Mouse (Mus musculus): ENCODE results near the gene Foxj3. TPM values are rescaled to one million over a fixed set of nuclear protein-coding genes. Genes with fewer than 3 reads are reported as not detected.

The Foxj3 gene
- polyA plus RNA-seq, 1 experiment from 2014 or later: 22.4 TPM

GRCm38 (mm10) chr4:119672685-119673084 is 135.9 kb downstream of the Foxj3 start:
- Histone ChIP-seq H3K27me3 (replicated peaks; ENCODE audit: low read depth, poor library complexity, severe bottlenecking) (no peaks in the 10 kb centered on the region), H3K9me3 (no peaks in the 10 kb centered on the region), H3K27ac (replicated peaks) (no peak overlapping the region), H3K4me3 (no peak overlapping the region), H3K4me1 (peaks cover 10% of the 10 kb centered on the region), H3K36me3 (replicated peaks) (no peaks in the 10 kb centered on the region)
- 35% methylated on average over 5 of the region's 5 CpGs for WGBS
- no peak for DNase-seq (ENCODE audit: low spot score)

Other genes with a start within 250 kb of the Foxj3 start
- 980 and 1,001 TPM in 2 replicates for gene Ybx1, start 242.4 kb upstream of the Foxj3 start, polyA plus RNA-seq (2016; fragmentation: Nextera tagmentation; extraction: Ambion mirVana)
- gene Ppih, start 216.5 kb upstream of the Foxj3 start, polyA plus RNA-seq (2016; fragmentation: Nextera tagmentation; extraction: Ambion mirVana): 150 and 155 TPM in 2 replicates
- 5.1 and 6.4 TPM in 2 replicates for gene Ccdc30, start 121.5 kb upstream of the Foxj3 start, polyA plus RNA-seq (2016; fragmentation: Nextera tagmentation; extraction: Ambion mirVana)
- 33.2 and 35.3 TPM in 2 replicates for gene Ppcs, start 114.6 kb upstream of the Foxj3 start, polyA plus RNA-seq (2016; fragmentation: Nextera tagmentation; extraction: Ambion mirVana)
- 0.15 and 0.36 TPM in 2 replicates for gene Zmynd12, start 114.2 kb upstream of the Foxj3 start, polyA plus RNA-seq (2016; fragmentation: Nextera tagmentation; extraction: Ambion mirVana)
- 1.9 TPM in 2 replicates for gene Rimkla, start 44.4 kb upstream of the Foxj3 start, polyA plus RNA-seq (2016; fragmentation: Nextera tagmentation; extraction: Ambion mirVana)
- gene Frg2f1, start 2.5 kb downstream of the Foxj3 start, polyA plus RNA-seq (2016; fragmentation: Nextera tagmentation; extraction: Ambion mirVana): 2.0 and 2.2 TPM in 2 replicates
- not detected in 2 replicates for gene Guca2a, start 100.7 kb downstream of the Foxj3 start, polyA plus RNA-seq (2016; fragmentation: Nextera tagmentation; extraction: Ambion mirVana)
- not detected in 2 replicates for gene Guca2b, start 122.0 kb downstream of the Foxj3 start, polyA plus RNA-seq (2016; fragmentation: Nextera tagmentation; extraction: Ambion mirVana)
- gene Hivep3, start 196.8 kb downstream of the Foxj3 start, polyA plus RNA-seq (2016; fragmentation: Nextera tagmentation; extraction: Ambion mirVana): 0.67 and 1.5 TPM in 2 replicates